Mouse (Mus musculus) CH12.LX (cell line): Measurements from ENCODE around the gene Rae1.

ENCODE experiments used
- EP300 ChIP-seq: IDR thresholded peaks from 2 replicates; pipeline ENCODE4 v1.6.1; 2011; ENCODE audit warnings: low read length, improper control_type of control experiment
- JUND ChIP-seq: conservative IDR thresholded peaks from 2 replicates; pipeline ENCODE4 v1.6.1; 2011; ENCODE audit warnings: low read depth, low read length, improper control_type of control experiment

- no peak for TF ChIP-seq JUND
- no peak for TF ChIP-seq EP300
These were observed 53.0 kb downstream of the Rae1 start for GRCm38 (mm10) chr2:173052881-173053280.
